Mouse (Mus musculus) naive thymus-derived CD4-positive, alpha-beta T cell, adult 5 months (primary cell): ENCODE measurements around the gene Idi2. TPM values are rescaled to one million over a fixed set of nuclear protein-coding genes. Genes with fewer than 3 reads are reported as not detected.

Experiments
- polyA plus RNA-seq: library from polyadenylated mRNA; unstranded; fragments of 100-300 nt; shearing (Covaris generic); gene quantifications from one replicate; pipeline ENCODE4 v1.2.1, GENCODE M21; 2017

Gene Idi2
- not detected for polyA plus RNA-seq

DNA sequence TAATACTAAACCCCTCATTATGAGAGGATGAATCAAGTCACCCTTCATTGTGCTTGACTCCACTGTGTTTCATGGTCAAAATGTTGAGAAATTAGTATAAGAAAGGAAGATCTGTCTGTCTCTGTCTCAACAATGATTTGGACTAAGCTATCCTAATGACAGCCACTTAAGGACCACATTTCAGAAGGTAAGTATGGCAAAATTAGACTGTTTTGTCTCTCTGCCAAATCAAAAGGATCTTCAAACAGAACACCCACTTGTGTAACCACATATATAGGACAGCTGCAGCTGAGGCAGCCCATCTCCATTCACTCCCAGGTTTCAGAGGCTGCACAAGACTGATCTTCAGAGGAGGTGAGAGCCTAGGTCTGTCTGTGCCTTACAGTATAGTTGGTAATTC is at the start of gene Idi2:
Gene Idi2 (plus strand): TSS at position 301 of the 400 bp plus-strand sequence.

DNA sequence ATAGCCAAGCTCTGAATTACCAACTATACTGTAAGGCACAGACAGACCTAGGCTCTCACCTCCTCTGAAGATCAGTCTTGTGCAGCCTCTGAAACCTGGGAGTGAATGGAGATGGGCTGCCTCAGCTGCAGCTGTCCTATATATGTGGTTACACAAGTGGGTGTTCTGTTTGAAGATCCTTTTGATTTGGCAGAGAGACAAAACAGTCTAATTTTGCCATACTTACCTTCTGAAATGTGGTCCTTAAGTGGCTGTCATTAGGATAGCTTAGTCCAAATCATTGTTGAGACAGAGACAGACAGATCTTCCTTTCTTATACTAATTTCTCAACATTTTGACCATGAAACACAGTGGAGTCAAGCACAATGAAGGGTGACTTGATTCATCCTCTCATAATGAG is 4.5 kb upstream of the Idi2 start, which contains the start of gene Gm9745:
Gene Gm9745 (minus strand): TSS at position 101 of the 400 bp plus-strand sequence.

DNA sequence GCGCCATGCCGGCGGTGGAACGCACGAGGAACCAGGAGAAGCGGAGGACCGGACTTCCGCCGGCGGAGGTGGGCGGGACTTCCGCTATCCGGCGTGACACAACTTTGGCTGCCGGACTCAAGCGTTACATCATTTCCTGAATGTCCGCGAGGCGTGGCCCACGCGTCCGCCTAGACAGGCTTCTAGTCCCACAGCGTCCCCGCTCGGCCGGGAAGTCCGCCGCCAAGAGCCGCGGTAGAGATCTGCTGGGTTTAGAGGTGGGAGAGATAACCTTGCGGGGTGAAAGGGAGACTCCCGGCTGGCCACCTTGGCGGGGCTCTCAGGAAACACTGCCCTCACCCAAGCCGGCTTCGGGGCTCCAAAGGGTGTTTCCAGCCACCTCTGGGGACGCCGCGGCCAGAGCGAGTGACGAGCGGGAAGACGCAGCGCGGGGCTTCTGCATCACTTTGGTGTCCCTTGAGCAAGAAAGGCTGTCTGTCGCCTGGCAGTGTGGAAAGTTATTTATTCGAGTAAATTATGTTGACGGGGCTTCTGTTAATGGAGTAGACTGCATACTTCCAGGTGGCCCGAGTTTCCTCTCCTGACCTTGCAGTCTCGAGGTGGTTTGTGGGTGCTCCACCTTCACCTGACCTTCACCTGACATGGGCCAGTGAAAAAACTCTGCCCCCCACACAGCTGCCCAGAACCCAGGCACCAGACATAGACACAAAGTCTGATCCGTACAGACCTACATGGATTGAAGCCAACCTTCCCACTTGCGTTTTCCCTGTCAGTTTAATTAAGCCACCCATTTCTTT is 43.5 kb downstream of the Idi2 start, which contains the start of gene Gtpbp4:
Gene Gtpbp4 (minus strand): TSS at position 94 of the 797 bp plus-strand sequence.

Other genes with a start within 250 kb of the Idi2 start
- 57.4 TPM for gene Wdr37, start 81.0 kb upstream of the Idi2 start, polyA plus RNA-seq
- gene Idi1, start 67.4 kb upstream of the Idi2 start, polyA plus RNA-seq: 34.0 TPM
- gene Gm9745, start 4.6 kb upstream of the Idi2 start, polyA plus RNA-seq: not detected
- gene Gtpbp4, start 43.2 kb downstream of the Idi2 start, polyA plus RNA-seq: 117 TPM
- 75.5 TPM for gene Larp4b, start 141.0 kb downstream of the Idi2 start, polyA plus RNA-seq